Mouse (Mus musculus) lung, postnatal 4 days (tissue): ENCODE measurements around the gene Dcaf1.

Source experiments
- DNase-seq, 2 experiments: peaks; one replicate each; pipeline ENCODE4 v3.0.0; 2021

The Dcaf1 gene

DNA sequence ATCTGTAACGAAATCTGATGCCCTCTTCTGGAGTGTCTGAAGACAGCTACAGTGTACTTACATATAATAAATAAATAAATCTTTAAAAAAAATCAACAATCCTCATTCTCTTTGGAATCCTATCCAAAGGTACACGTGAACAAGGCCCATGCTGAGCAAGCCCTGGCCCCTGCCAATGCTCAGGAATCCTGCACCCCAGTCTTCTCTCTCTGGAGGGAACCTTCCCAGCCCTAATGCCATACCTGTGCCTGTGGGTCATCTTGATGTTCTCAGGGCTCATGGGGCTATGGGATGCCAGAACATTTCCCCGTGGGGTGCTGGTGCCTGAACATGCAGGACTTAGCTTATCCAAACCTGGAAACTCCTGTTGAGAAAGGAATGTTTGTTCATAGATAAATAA, 86.5 kb downstream of the Dcaf1 start:
- DNase-seq = no peak

DNA sequence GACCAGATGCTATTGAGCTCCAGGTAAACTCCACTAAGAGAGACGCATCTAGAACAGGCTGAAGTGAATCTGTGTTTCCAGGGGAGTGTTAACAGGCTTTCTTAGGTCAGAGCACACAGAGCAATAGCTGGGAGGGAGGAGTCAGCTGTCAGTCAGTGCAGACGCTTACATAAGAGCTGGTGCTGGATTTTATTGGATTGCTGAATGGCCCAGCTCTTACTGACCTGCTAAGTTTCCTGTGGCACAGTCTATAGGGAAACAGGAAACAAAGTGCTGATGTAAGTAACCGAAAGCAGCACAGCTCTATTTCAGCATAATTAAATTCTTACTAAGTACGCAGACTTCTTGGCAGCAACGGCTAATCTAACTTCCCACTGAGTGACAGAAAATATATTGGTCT, 87.0 kb downstream of the Dcaf1 start:
- DNase-seq = no peak

DNA sequence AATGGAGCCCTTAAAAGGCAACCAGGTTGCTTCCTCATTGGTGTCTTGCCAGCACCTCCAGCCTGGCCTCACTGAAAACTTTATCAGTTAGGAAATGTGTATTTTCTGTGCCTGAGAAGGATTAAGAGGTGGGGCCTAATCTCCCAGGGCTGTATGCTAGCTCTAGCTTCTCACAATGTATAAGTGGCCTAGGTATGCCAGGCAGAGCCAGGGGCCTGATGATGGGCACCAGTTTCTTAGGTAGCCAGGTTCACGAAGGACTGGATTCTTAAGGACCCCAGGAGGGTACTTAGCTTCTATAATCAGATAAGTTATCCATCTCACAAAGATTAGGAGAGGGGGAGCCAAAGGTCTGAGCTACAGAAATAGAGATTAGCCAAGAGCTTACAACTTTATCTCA, 90.0 kb downstream of the Dcaf1 start:
- no peak for DNase-seq

DNA sequence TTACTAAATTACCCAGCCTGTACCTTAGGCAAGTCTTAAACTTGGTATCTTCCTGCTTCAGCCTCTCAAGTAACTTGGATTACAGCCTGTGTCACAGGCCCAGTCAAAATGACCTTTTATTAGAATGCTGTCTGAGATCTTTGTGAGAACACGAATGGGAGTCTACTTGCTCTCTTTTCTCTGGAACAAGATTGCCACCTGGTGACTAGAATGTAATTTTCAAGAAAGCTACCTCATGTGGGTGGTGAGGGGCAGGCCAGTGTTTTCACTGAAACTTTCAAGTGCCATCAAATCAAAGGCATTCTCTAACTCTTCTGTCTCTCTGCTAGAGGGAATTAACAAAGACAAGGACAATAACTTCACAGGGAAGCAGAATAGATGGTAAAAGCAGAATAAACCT, 92.1 kb downstream of the Dcaf1 start:
- no peak for DNase-seq

DNA sequence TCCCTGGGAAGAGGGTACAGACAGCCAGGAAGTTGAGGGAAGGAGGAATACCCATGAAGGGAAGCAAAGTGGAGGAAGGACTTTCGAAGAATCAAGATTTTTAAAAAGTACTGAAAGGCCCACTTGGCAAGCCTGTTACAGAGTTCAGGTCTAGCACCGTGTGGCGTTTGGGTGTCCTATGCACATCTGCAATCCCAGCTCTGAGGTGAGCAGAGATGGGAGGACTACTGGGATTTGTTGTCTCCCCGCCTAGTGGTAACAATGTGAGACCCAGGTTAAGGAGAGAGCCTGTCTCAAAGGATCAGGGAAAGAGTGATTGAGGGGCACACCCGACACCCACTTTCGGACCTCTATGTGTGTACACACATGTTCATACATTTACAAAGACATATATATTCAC, 93.2 kb downstream of the Dcaf1 start:
- no peak for DNase-seq
